ENCODE assay signal across 8 mouse cellular contexts in genomic region chr11:97810356-97810755, GRCm38 (mm10). TPM values are rescaled to one million over a fixed set of nuclear protein-coding genes. Genes with fewer than 3 reads are reported as not detected.
A peak's percentile ranks its signal among the peaks of the same experiment; 100 is the strongest.
DNase-seq lines count a peak whose midpoint lies in the region; ATAC-seq and TF ChIP-seq lines count a peak whose summit lies in the region.
"Had no signal": no experiment of that assay in that cellular context is flagged by ENCODE, and none has a peak within 500 bp of the region (broad histone marks: within the 10 kb centered on the region; RNA-seq: fewer than 3 reads in every experiment).

No protein-coding gene starts in this region.

- H3K4me1 ChIP-seq in hindbrain, embryonic 14.5 days (replicated peaks; ENCODE audit: control insufficient read depth, insufficient read depth, low read length), result peaks cover 75% of the 10 kb centered on the region
- H3K4me1 ChIP-seq in hindbrain, postnatal 0 days (ENCODE audit: insufficient read depth, low read length), result peaks cover 65% of the 10 kb centered on the region

- no peak for ATAC-seq in hindbrain, embryonic 14.5 days (ENCODE audit: low FRiP score)
- no peak for ATAC-seq in hindbrain, postnatal 0 days
- ATAC-seq in activated CD4-positive, CD25-positive, alpha-beta regulatory T cell, adult 4 months, result peak; percentile 51

- 86% methylated on average over 7 of the region's 7 CpGs for WGBS in hindbrain, embryonic 14.5 days
- WGBS in hindbrain, postnatal 0 days, result 68% methylated on average over 7 of the region's 7 CpGs

- no peak overlapping the region for H3K4me3 ChIP-seq in hindbrain, embryonic 14.5 days (replicated peaks; ENCODE audit: low read length)
- no peak overlapping the region for H3K4me3 ChIP-seq in hindbrain, postnatal 0 days (ENCODE audit: low read length)
- H3K4me3 ChIP-seq: heart, embryonic 15.5 days had no signal

- DNase-seq in hindbrain, embryonic 14.5 days (ENCODE audit: low spot score), result no peak
- DNase-seq in hindbrain, postnatal 0 days (ENCODE audit: low spot score), result no peak
- peak; percentile 63 to 73 for DNase-seq in CD8-positive naive resting alpha-beta T cell, adult 2 months (ENCODE audit: low read depth in 2 of 2, low spot score in 2 of 2)
- DNase-seq in lung, postnatal 36 days, result peak; percentile 83
- no peak for DNase-seq in embryo, embryonic 10 days (ENCODE audit: low spot score)
- DNase-seq in layer of hippocampus, postnatal 10 days (ENCODE audit: low spot score in 2 of 2), result no peak

- 0 out of 2 replicates have a peak overlapping the region, but pooled peaks have one; percentile 95 for H3K27ac ChIP-seq in hindbrain, embryonic 14.5 days
- no peak overlapping the region for H3K27ac ChIP-seq in hindbrain, postnatal 0 days

- no peak overlapping the region for H3K9ac ChIP-seq in hindbrain, embryonic 14.5 days
- H3K9ac ChIP-seq in hindbrain, postnatal 0 days (replicated peaks; ENCODE audit: low read length), result no peak overlapping the region
- H3K9ac ChIP-seq: heart, embryonic 15.5 days had no signal

- H3K36me3 ChIP-seq in hindbrain, embryonic 14.5 days (replicated peaks; ENCODE audit: control insufficient read depth, insufficient read depth), result peaks cover 58% of the 10 kb centered on the region
- peaks cover 8% of the 10 kb centered on the region; the same call in 1 of the 2 replicates for H3K36me3 ChIP-seq in hindbrain, postnatal 0 days (ENCODE audit: insufficient read depth, low read length)

- H3K27me3 ChIP-seq in hindbrain, embryonic 14.5 days (ENCODE audit: control insufficient read depth, insufficient read depth, low read length), result no peaks in the 10 kb centered on the region
- no peaks in the 10 kb centered on the region for H3K27me3 ChIP-seq in hindbrain, postnatal 0 days (ENCODE audit: insufficient read depth, low read length)
- H3K27me3 ChIP-seq: heart, embryonic 15.5 days had no signal

- H3K4me2 ChIP-seq in hindbrain, embryonic 14.5 days (replicated peaks), result no peak overlapping the region
- H3K4me2 ChIP-seq in hindbrain, postnatal 0 days (ENCODE audit: low read depth, low read length), result no peak overlapping the region
- H3K4me2 ChIP-seq: heart, embryonic 15.5 days had no signal

- H3K9me3 ChIP-seq in hindbrain, embryonic 14.5 days (ENCODE audit: control insufficient read depth, low read length), result no peaks in the 10 kb centered on the region
- no peaks in the 10 kb centered on the region for H3K9me3 ChIP-seq in hindbrain, postnatal 0 days (ENCODE audit: low read length)
- H3K9me3 ChIP-seq: heart, embryonic 15.5 days had no signal

- no peak for TF ChIP-seq CTCF in hindbrain, postnatal 0 days (IDR thresholded peaks at IDR 0.05; ENCODE audit: low read depth)

RNA-seq across cellular contexts. Expression of gene Lasp1, which starts 11.6 kb away (rescaled TPM):
- 110 and 126 TPM in 2 replicates for polyA plus RNA-seq in hindbrain, embryonic 14.5 days (2014; fragmentation: Nextera tagmentation; extraction: Ambion mirVana)
- total RNA-seq in hindbrain, postnatal 0 days (2014; rRNA removed), result 177 and 187 TPM in 2 replicates
- polyA plus RNA-seq in hindbrain, postnatal 0 days (2015; fragmentation: Nextera tagmentation; extraction: Ambion mirVana), result 121 and 137 TPM in 2 replicates
- polyA plus RNA-seq in activated CD4-positive, CD25-positive, alpha-beta regulatory T cell, adult 4 months (2017; shearing (Covaris generic)), result 10 to 100 TPM; 44.4 to 52.4 TPM
- total RNA-seq in layer of hippocampus, postnatal 10 days (2021), result 100 to 1,000 TPM; 148 to 150 TPM

RNA-seq across cellular contexts. Expression of gene Rpl23, which starts 28.1 kb away (rescaled TPM):
- 324 and 419 TPM in 2 replicates for polyA plus RNA-seq in hindbrain, embryonic 14.5 days (2014; fragmentation: Nextera tagmentation; extraction: Ambion mirVana)
- 124 and 141 TPM in 2 replicates for total RNA-seq in hindbrain, postnatal 0 days (2014; rRNA removed)
- polyA plus RNA-seq in hindbrain, postnatal 0 days (2015; fragmentation: Nextera tagmentation; extraction: Ambion mirVana), result 351 and 362 TPM in 2 replicates
- polyA plus RNA-seq in activated CD4-positive, CD25-positive, alpha-beta regulatory T cell, adult 4 months (2017; shearing (Covaris generic)), result 1,000 to 10,000 TPM; 1,077 to 1,095 TPM
- 100 to 1,000 TPM; 458 to 501 TPM for total RNA-seq in layer of hippocampus, postnatal 10 days (2021)

RNA-seq across cellular contexts. Expression of gene B230217C12Rik, which starts 30.2 kb away (rescaled TPM):
- 38.2 and 38.8 TPM in 2 replicates for polyA plus RNA-seq in hindbrain, embryonic 14.5 days (2014; fragmentation: Nextera tagmentation; extraction: Ambion mirVana)
- total RNA-seq in hindbrain, postnatal 0 days (2014; rRNA removed), result 29.4 and 30.0 TPM in 2 replicates
- polyA plus RNA-seq in hindbrain, postnatal 0 days (2015; fragmentation: Nextera tagmentation; extraction: Ambion mirVana), result 31.6 and 32.3 TPM in 2 replicates
- 1 to 10 TPM; 1.6 to 1.7 TPM for polyA plus RNA-seq in activated CD4-positive, CD25-positive, alpha-beta regulatory T cell, adult 4 months (2017; shearing (Covaris generic))
- 10 to 100 TPM; 33.9 to 34.7 TPM for total RNA-seq in layer of hippocampus, postnatal 10 days (2021)

RNA-seq across cellular contexts. Expression of gene 1700001P01Rik, which starts 34.6 kb away (rescaled TPM):
- polyA plus RNA-seq in hindbrain, embryonic 14.5 days (2014; fragmentation: Nextera tagmentation; extraction: Ambion mirVana), result 0.68 TPM in 1 of 2 replicates, not detected in the other
- not detected in 2 replicates for total RNA-seq in hindbrain, postnatal 0 days (2014; rRNA removed)
- polyA plus RNA-seq in hindbrain, postnatal 0 days (2015; fragmentation: Nextera tagmentation; extraction: Ambion mirVana), result not detected in 2 replicates
- polyA plus RNA-seq in activated CD4-positive, CD25-positive, alpha-beta regulatory T cell, adult 4 months (2017; shearing (Covaris generic)), result under 1 TPM in 1 of 2 experiments, not detected in 1; 0.74 TPM
- total RNA-seq in layer of hippocampus, postnatal 10 days (2021), result under 1 TPM; 0.58 to 0.85 TPM

RNA-seq across cellular contexts. Expression of gene Cwc25, which starts 44.0 kb away (rescaled TPM):
- polyA plus RNA-seq in hindbrain, embryonic 14.5 days (2014; fragmentation: Nextera tagmentation; extraction: Ambion mirVana), result 8.1 and 11.2 TPM in 2 replicates
- total RNA-seq in hindbrain, postnatal 0 days (2014; rRNA removed), result 13.3 and 14.2 TPM in 2 replicates
- polyA plus RNA-seq in hindbrain, postnatal 0 days (2015; fragmentation: Nextera tagmentation; extraction: Ambion mirVana), result 11.9 and 12.9 TPM in 2 replicates
- 10 to 100 TPM; 21.3 to 22.8 TPM for polyA plus RNA-seq in activated CD4-positive, CD25-positive, alpha-beta regulatory T cell, adult 4 months (2017; shearing (Covaris generic))
- total RNA-seq in layer of hippocampus, postnatal 10 days (2021), result 10 to 100 TPM; 19.5 to 20.6 TPM

Comparison
In these comparisons a context has a peak if more than half of its experiments do, and no peak if none do; other contexts are left out.
1. DNase-seq: peak in CD8-positive naive resting alpha-beta T cell, adult 2 months (2 of 2) and lung, postnatal 36 days (single experiment); none in hindbrain, embryonic 14.5 days (single experiment), hindbrain, postnatal 0 days (single experiment), embryo, embryonic 10 days (single experiment) and layer of hippocampus, postnatal 10 days (0 of 2).
2. RNA of gene B230217C12Rik, which starts 30.2 kb away (polyA plus RNA-seq): 38.2 to 38.8 TPM in hindbrain, embryonic 14.5 days and 31.6 to 32.3 TPM in hindbrain, postnatal 0 days; 1.6 to 1.7 TPM in activated CD4-positive, CD25-positive, alpha-beta regulatory T cell, adult 4 months; every median in the first group is over 10 times any median in the second.